Mouse (Mus musculus): ENCODE data around the gene Rptor.

The Rptor gene

DNA sequence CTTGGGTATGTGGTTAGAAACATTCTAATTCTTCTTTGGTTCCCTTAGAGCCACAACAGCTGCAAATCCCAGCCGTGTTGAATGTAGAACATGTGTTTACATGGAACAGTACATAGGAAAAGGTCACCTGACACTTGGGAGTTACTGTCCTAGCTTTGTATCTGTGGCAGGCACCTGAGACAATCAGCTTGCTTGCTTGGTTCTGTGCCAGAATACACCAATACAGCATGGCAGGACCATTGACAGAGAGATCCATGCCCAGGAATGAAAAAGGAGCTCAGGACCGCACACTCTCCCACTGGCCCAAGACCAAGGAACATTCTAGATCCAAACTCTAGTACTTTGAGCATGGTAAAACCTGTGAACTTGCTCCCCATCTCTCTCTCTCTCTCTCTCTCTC lies 132.4 kb downstream of the Rptor start:
- DNase-seq (ENCODE audit: low spot score in 2 of 2): no peak

DNA sequence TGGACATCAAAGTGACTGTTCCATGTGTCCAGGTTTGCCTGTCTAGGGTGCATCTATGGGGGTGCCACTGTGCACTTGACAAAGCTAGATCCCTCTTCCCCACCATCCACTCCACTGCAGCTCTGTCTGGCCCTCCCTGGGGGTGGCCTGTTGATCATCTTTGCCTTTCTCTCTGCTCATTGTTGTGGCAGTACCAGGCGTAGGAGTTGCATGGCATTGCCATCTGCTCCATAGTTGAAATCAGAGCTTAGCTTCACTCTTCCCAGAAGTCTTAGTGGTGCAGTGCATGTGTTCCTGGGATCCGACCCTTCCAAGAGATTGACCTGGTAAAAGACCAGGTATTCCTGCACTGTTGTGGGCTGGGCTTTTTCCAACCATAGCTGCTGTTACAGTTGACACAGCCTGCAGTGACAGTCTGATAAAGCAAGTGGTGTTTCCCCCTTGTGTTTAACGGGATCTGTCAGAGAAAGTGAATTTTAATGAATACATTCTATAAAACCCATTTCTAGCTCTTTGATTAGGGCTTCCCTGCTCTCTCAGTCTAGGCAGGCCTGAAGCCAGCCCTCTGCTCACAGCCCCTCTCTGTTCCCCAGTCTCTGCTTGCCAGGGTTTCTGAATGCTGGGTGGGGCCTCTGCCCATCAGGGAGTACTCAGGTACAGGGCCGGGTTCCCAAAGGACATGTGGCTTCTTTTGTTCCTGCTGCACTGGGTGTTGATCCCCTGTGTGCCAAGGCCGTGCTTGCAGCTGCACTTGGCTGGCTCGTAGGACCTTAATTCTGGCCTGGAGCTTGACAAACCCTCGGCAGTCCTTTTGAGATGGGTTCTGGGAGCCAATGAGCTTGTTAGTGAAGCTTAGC lies 136.5 kb downstream of the Rptor start:
- peak in 1 of 2 experiments; percentile 45 for DNase-seq (ENCODE audit: low spot score in 2 of 2)

DNA sequence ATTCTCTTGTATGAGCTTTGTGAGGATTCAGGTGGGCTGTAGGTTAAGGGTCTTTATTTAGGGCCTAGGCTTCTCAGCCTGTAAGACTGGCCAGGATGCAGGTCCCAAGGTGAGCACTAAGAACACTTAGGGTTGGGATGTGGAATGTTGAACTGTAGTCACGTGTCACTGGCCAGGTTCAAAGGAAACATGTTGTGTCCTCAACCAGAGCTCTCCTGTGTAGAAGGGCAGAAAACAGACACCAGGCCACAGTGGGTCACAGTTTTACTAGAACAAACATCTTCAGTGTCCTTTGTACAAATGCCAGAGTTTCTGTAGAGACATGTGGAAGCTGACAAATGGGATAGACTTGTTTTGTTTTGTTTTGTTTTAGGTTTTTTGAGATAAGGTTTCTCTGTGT lies 138.7 kb downstream of the Rptor start:
- DNase-seq (ENCODE audit: low spot score in 2 of 2): no peak

DNA sequence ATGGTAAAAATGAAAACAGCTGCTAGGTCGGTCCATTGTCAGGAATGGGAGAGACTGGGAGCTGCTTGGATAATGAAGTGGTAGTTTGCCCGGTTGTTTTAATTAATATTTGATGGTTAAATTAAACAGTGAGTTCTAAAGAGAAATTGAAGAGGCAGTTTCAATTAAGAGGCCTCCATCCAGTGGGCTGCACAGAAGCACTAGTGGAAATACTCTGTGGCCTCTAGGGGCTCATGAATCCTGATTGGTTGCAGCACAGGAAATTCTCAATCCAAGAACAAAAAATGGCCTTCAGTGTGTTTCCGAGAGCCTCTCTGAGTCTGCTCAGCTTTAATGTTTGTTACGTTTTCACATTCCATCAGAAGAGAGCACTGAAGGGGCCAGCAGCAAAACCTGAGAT lies 141.7 kb downstream of the Rptor start:
- DNase-seq (ENCODE audit: low spot score in 2 of 2): no peak

DNA sequence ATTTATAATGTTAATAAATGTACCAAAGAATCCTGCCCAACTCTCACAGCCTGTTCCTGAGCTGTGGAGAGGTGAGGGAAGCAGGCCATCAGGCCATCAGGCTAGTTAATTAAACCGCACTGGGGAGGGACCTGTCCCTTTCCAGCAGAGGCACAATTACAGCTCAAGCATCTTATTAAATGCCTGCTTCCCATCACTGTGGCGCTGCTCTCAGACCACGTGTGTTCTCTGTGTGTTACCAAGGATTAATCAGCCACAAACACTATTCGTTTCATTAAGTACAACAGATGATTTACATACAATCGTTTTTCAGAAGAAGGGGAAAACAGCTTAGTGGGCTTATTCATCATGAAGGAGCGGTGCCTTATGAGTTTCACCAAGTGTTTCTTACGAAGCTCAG lies 142.6 kb downstream of the Rptor start:
- no peak for DNase-seq (ENCODE audit: low spot score in 2 of 2)

DNA sequence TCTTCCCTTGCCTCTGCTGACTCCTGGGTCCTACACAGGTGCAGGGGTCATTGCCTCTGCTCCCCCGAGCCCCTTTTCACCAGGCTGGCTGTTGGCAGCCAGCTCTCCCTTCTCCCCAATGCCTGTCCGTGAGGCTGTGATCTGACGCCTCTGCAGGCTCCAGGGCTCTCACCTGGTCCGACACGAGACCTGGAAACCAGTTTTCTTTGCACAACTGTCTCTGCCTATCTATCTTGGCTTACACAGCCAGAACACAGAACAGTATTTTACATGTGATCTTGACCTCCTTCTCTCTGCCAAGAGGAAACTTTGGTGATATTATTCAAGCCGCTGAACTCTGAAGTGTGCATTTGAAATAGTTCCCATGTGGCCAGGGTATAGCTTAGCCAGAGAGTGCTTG lies 151.8 kb downstream of the Rptor start:
- DNase-seq (ENCODE audit: low spot score in 2 of 2): no peak

DNA sequence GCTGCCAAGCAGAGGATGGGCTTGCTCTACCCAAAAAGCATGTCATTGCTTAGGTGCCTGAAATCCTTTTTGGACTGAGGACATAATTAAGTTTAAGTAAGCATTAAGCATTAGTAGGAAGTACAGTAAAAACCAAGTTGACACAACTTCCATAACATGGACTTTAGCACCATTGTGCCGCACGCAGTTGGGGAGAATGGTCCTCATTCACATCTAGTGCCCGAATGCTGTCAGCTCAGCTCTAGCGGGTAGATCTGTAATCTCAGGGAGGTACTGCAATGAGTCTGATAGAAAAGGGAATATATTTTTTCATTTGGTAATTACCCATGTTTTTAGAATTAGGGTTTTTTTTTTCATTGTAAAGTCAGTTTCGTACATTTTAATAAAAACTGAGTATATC lies 155.5 kb downstream of the Rptor start:
- DNase-seq (ENCODE audit: low spot score in 2 of 2): no peak

DNA sequence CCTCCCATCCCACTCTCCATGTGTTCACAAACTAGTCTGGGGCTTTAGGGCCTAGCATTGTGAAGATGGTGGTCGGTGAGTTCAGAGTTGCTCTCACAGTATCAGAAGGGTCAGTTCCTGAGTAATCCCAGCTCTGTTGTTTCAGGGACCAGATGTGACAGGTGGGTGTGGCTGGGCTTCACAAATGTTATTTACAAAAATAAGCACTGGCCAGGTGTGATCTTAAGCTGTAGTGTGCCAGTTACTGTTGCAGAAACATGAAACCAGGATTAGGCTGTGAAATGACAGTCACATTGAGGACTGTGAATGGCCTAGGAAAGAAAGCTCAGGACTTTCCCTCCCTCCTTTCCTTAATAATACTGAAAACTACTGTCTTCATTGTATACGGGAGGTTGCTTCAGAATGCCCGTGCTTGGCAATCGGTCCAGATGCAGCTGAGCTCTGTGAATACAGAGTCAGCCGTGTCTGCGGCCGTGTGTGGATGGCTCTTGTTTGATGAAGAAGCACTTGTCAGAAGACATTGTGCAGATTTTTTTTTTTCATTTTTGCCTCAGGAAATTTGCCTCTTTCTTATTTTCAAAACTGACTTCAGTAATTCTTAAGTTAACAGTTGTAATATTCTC lies 156.1 kb downstream of the Rptor start:
- DNase-seq (ENCODE audit: low spot score in 2 of 2): no peak

DNA sequence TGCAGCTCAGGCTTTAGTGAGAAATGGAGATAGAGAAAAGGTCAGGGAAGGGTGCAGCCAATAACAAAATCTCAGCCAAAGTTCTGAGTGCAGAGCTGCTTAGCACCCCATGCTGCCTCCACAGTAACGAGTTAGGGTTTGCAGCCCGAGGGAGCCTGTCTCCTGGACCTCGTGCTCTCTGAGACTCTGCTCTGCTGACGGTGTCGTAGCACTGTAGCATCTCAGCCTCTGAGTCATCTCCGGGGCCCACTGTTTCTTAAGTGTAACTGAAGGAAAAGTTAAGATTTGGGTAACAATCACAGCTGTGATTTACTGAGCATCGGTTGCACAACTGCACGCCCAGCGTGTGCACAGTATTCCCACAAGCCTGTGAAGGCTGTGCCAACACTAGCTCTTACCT lies 160.2 kb downstream of the Rptor start:
- no peak for DNase-seq (ENCODE audit: low spot score in 2 of 2)

DNA sequence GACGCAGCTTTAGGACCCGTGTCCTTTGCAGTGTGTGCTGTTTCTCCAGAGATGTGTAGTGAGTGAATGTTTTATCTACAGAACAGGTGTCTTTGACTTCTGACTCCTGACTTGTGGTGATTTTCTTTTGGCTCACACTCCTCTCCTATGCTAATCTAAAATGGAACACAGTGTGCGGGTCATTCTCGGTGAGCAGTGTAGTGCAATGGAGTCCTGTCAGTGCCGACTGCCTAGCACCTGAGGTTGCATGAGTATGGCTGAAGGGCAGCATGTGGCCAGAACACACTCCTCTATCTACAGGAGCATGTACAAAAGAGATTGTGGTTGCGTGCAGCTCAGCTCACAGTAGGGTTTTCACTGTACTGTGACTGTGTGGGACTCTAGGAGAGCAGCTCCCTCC lies 163.3 kb downstream of the Rptor start:
- DNase-seq (ENCODE audit: low spot score in 2 of 2): no peak

DNA sequence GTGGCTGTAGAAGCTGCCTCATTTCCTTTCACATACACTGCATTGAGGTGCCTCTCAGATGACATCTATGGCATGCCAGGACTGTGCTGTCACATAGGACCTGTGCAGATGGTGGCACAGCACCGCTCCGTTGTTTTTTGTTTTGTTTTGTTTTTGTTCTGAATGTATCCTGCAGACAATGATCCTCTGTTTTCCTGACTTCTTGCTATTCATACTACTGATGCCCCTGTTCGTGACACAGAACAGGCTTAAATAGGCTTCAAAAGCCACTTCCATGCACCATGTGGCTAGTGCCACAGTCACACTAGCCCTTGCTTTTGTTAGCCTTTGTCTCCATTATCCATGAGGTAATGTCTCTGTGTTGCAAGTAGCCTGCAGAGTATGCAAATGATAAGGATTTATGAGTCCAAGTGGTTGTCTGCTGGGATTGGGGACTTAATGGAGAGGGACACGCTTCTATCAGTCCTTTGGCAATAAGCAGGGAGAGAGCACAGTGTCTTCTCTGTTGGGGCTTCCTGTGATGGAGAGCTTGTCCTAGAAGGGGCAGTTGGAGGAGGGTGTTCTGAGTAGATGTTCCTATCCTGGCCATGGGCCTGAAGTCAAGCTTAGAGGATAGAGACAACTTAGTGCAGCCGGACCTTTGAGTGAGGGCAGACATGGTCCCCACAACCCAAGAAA lies 164.2 kb downstream of the Rptor start:
- no peak for DNase-seq (ENCODE audit: low spot score in 2 of 2)

DNA sequence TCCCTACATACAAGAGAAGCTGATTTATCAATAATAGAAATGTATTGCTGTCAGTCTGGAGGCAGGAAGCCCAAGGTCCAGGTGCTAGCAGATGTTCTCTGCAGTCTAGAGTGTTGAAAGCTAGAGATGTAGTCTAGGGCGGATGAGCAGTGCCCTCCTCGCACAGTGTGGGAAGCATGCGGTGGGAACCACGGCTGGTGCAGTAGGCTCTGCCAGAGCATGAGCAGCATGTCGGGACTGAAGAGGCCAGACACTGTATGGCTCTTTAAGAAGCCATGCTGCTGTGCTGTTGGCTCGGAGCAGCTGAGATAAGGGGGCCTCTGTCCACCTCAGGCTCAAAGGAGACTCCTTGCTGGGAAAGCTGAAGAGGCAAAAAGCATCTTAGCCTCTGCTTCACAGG lies 164.8 kb downstream of the Rptor start:
- DNase-seq (ENCODE audit: low spot score in 2 of 2): no peak

DNA sequence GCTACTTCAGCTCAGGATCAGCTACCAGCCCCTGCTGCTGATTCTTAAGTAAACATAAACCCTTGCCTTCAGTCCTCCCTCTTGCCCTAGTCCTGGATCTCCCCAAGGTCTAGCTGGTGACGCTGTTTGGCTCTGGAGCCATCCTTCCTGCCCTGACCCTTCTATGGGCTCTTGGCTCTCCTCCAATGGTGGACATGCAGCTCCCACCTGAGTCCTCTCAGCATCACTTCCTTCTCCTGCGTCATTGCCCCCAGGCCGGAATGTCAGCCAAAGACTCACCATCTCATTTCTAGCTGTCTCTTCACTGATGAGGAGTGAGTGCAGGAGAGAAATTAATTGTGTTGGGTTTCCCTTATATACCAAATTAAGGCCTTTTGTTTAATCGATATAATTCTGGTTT lies 165.8 kb downstream of the Rptor start:
- no peak for DNase-seq (ENCODE audit: low spot score in 2 of 2)

DNA sequence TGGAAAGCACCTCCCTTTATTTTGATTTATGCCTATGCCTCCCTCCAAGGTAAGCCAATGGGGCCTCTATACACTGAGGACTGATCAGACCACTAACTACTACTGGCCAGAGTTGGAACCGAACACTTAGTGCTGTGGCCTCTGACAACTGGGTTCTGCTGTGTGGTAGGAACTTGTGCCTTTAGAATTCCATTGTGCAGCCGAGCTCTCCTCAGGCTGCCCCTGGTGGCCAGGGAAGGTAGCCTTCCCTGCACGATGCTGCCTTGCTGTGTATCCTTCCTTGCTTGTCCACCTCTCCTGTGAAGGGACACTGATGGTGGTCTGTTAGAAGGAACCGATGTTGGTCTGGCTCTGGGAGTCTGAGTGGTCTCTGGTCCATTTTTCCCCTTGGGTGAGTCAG lies 167.0 kb downstream of the Rptor start:
- DNase-seq (ENCODE audit: low spot score in 2 of 2): no peak

DNA sequence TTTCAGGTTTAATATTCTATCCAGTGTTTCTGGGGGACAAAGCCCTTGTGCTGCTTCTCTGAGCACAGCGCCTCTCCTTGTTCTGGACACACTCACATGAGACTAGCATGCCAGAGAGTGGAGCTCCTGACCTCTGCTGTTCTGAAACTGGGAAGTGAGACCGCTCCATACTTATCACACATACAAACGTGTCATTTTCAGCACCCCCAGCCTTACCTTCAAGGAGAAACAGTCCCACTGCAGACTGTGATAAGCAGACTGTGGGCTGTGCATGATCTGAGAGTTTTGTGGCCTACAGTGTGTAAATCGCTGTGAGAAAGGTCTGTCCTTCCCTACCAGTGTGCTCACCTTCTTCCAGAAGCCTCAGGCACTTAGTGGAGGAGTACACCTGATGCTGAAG lies 168.3 kb downstream of the Rptor start:
- no peak for DNase-seq (ENCODE audit: low spot score in 2 of 2)

DNA sequence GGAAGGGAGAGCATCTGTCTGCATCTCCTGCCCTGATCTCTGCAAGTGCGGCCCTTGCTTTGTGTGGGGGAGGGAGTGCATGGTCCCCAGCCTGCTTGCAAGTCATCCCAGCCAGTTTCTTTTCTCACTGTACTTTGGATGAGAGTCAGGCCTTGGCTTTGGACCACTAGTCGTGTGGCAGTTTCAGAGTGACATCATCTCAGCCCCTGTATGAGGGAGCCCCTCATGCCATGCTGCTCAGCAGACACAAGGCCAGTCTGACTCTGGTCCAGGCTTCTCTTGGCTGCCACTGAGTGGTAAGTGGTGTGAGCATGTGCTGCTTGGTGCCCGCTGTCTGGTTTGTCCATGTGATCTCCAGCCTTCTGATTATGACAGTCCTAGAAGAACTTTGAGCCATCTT lies 170.2 kb downstream of the Rptor start:
- no peak for DNase-seq (ENCODE audit: low spot score in 2 of 2)

DNA sequence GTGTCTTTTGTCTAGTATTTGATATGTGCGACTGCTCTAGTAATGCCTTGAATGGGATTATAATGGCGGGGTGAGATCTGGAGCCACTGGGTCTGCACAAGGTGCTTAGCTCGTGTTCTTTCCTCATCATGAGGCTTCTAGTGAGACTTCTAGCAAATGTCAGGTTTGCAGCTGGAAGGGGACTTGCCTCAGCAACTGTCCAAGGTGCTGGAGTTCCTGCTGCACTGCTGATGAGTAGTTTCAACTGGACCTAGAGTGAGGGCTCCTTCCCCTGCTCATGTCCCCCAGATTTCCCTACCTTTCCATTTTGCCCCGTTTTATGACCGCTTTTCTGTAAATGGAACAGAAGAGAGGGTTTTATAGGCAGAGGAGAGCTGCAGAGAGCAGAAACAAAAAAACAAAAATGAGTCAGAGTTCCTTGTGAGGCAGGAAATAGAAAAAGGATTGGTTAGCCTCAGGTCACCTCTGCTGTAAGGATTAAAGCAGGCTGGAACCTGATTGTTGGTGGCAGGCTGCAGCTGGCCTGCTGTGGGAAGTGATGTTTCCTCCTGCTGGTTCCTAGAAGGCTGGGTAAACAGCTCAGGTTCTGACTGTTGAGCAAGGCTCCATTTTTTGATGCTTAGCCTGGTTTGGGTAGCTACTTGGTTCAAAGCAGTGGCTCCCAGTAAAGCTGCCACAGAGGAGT lies 172.5 kb downstream of the Rptor start:
- no peak for DNase-seq (ENCODE audit: low spot score in 2 of 2)

DNA sequence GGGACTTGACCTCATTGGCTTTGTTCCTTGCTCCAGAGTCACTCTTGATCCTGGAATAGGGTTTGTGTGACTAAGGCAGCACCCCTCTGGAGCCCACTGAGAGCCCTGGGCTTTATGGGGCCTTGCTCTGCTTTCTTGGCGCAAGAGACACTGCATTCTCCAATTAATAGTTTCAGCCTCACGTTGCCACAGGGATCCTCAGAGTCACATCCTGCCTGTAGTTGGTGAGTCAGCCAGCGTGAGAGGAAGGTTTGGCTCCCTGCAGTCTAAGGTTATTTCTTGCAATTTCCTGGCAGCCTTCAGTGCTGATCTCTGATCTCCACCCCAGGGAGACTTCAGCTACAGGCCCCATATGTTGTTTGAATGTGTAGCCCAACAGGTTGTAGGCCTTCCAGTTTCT lies 174.5 kb downstream of the Rptor start:
- no peak for DNase-seq (ENCODE audit: low spot score in 2 of 2)

DNA sequence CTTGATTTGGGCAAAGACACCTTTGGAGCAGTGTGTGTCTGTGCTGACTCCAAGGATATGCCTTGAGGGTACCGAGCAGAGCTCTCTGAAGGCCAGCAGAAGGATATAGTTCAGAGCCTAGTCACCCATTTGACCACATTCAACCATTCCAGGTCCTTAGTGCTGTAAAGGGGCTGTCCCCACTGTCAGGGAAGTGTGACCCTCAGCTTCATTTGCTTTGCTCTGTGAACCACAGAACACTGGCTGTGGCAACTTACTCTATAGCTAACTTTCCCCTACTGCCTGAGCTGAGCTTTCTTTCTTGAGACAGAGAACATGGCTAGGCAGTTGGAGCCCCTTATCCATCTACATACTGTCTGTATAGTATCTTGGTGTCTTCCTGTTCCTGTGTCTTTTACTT lies 175.2 kb downstream of the Rptor start:
- DNase-seq (ENCODE audit: low spot score in 2 of 2): no peak

DNA sequence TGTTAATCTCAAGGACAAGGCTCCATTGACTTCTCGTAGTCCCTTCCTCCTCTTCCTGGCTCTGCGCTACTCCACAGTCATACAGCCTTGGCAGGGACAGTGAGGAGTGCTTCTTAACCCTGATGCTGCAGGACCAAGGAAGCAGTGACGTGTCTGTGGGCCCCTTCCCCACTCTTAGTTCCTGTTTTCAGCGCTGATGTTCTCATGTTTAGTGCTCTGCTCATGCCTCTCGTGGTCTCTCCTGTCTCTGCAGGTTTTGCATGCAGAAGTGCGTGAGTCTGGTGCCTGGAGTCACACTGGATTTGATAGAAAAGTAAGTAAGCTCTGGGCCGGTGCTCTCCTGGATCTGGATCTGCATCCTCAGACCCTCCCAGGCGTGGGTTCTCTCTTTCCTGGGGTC lies 177.6 kb downstream of the Rptor start:
- DNase-seq (ENCODE audit: low spot score in 2 of 2): no peak

DNA sequence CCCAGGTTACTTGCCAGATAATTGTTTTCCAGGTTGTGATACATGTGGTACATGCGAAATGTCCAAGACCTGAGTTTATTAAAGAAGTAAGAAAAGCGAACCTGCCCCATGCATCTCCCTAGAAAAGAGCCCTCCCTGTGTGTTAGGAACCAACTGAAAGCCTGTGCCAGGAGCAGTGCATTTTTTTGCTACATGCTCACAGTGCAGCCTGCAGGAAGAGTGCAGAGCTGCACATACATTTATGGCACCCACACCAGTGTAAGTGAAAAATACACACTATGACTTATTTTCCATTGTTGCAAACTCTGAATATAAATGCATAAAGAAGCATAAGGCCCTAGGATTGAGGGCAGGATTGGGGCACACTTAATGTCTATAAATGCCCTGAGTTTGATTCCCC lies 178.5 kb downstream of the Rptor start:
- DNase-seq (ENCODE audit: low spot score in 2 of 2): no peak

DNA sequence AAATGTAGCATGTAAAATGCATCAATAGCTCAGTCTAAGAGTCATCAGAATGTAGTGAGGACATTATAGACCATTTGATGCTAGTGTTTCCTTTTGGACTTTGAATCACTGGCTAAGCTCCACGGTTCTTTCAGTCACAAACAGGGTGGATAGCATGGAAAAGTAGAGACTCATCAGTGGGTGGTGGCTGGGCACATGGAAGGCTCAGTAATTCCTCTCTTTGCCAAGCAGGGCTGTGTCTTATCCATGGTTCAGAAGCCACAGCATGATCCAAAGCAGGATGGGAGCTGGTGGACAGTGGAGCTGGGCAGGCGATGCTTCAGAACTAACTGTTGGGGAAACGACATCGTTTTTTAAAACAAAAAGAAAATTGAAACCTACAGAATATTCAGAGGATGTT lies 179.0 kb downstream of the Rptor start:
- no peak for DNase-seq (ENCODE audit: low spot score in 2 of 2)

DNA sequence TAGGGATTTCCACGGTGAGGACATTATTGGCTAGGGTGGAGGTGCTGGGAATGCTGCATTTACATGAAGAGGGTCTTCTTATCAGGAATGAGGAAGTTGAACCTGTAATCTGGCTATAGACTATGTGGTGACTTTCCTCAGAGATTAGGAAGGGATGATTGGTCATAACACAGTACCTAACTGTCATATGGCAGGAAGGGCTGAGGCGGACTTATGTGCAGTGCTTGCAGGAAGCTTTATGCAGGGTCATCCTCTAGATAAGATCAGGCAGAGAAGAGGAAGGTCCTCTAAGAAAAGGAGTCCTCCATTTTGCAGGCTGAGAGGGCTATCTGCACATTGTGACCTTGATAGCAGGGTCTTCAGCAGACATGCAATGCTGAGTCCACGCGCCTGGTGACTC lies 180.9 kb downstream of the Rptor start:
- DNase-seq (ENCODE audit: low spot score in 2 of 2): no peak

All from frontal cortex, postnatal 14 days (tissue).